Mouse (Mus musculus): ENCODE measurements around the gene Jup.
A peak's percentile ranks its signal among the peaks of the same experiment; 100 is the strongest.
"Not testable (repeated sequence)": the region's sequence is repeated elsewhere in the genome, so short reads cannot be mapped to it uniquely, and the experiment has no call there.

Jup gene

GRCm38 (mm10) chr11:100357408-100357807 is 40.2 kb downstream of the Jup start:
- DNase-seq (ENCODE audit: low spot score in 2 of 2): no peak

- no peak for DNase-seq (ENCODE audit: low spot score in 2 of 2)
Measured at GRCm38 (mm10) chr11:100356819-100357211, 40.7 kb downstream of the Jup start.

- peak in 1 of 2 experiments; percentile 60 for DNase-seq (ENCODE audit: low spot score in 2 of 2)
Measured at GRCm38 (mm10) chr11:100355972-100356818, 41.4 kb downstream of the Jup start, which contains the start of gene Hap1. Gene Hap1, minus strand, starts transcription at chr11:100356128.

- DNase-seq (ENCODE audit: low spot score in 2 of 2): peak in 1 of 2 experiments; percentile 42
Measured at GRCm38 (mm10) chr11:100355151-100355951, 42.2 kb downstream of the Jup start.

- no peak for DNase-seq (ENCODE audit: low spot score in 2 of 2)
Measured at GRCm38 (mm10) chr11:100352076-100352857, 45.3 kb downstream of the Jup start.

- DNase-seq (ENCODE audit: low spot score in 2 of 2): no peak
Measured at GRCm38 (mm10) chr11:100344269-100344668, 53.3 kb downstream of the Jup start.

- DNase-seq (ENCODE audit: low spot score in 2 of 2): no peak
Measured at GRCm38 (mm10) chr11:100335731-100336130, 61.8 kb downstream of the Jup start.

GRCm38 (mm10) chr11:100333944-100334457 is 63.6 kb downstream of the Jup start, which contains the start of gene Gast:
Gene Gast, plus strand, starts transcription at chr11:100334407.
- DNase-seq (ENCODE audit: low spot score in 2 of 2): no peak

GRCm38 (mm10) chr11:100332766-100333515 is 64.6 kb downstream of the Jup start:
- no peak for DNase-seq (ENCODE audit: low spot score in 2 of 2)

GRCm38 (mm10) chr11:100330816-100331375 is 66.7 kb downstream of the Jup start:
- DNase-seq (ENCODE audit: low spot score in 2 of 2): not testable (repeated sequence)

- DNase-seq (ENCODE audit: low spot score in 2 of 2): no peak
Measured at GRCm38 (mm10) chr11:100330235-100330634, 67.3 kb downstream of the Jup start.

GRCm38 (mm10) chr11:100327761-100328160 is 69.8 kb downstream of the Jup start:
- no peak for DNase-seq (ENCODE audit: low spot score in 2 of 2)

- no peak for DNase-seq (ENCODE audit: low spot score in 2 of 2)
Measured at GRCm38 (mm10) chr11:100327316-100327715, 70.2 kb downstream of the Jup start.

- no peak for DNase-seq (ENCODE audit: low spot score in 2 of 2)
Measured at GRCm38 (mm10) chr11:100325062-100325629, 72.4 kb downstream of the Jup start.

GRCm38 (mm10) chr11:100323578-100323977 is 74.0 kb downstream of the Jup start:
- DNase-seq (ENCODE audit: low spot score in 2 of 2): peak in 1 of 2 experiments; percentile 36

GRCm38 (mm10) chr11:100322591-100323258 is 74.8 kb downstream of the Jup start:
- no peak for DNase-seq (ENCODE audit: low spot score in 2 of 2)

- not testable (repeated sequence) for DNase-seq (ENCODE audit: low spot score in 2 of 2)
Measured at GRCm38 (mm10) chr11:100321479-100322305, 75.9 kb downstream of the Jup start.

GRCm38 (mm10) chr11:100320701-100321410 is 76.7 kb downstream of the Jup start:
- DNase-seq (ENCODE audit: low spot score in 2 of 2): not testable (repeated sequence)
